Comparison of ENCODE assay signal across 24 mouse cellular contexts in the genomic region with DNA sequence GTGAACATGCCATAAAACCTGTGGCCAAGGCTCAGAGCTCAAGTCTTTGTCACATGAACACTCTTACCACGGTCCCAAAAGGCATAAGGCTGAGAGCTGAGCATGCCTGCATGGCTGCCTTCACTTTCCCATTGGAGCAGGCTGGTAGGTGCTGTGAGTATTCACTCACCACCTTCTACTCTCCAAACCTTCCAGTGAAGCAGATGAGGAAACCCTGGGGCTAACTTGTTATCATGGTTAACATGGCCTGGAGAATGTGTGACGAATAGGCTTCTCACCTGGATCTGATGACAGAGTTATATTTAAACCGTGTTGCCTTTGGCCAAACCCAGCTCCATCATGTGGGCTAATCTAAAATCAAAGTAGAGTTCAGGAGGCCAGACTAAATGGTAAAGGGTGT.
DNase-seq lines count a peak whose midpoint lies in the region; ATAC-seq lines count a peak whose summit lies in the region.
"Had no signal": no experiment of that assay in that cellular context is flagged by ENCODE, and none has a peak within 500 bp of the region (broad histone marks: within the 10 kb centered on the region; RNA-seq: fewer than 3 reads in every experiment).

No protein-coding gene starts in this region.

- peaks cover 6% of the 10 kb centered on the region; the same call in 1 of the 2 replicates for H3K4me1 ChIP-seq in heart, embryonic 10.5 days
- H3K4me1 ChIP-seq in heart, embryonic 13.5 days, result peaks cover 32% of the 10 kb centered on the region
- peaks cover 17% of the 10 kb centered on the region for H3K4me1 ChIP-seq in heart, embryonic 16.5 days (ENCODE audit: control insufficient read depth, insufficient read depth, low read length)
- H3K4me1 ChIP-seq: embryonic facial prominence, embryonic 10.5 days; hindbrain, embryonic 12.5 days had no signal

- WGBS in heart, embryonic 10.5 days, result 53% methylated on average over 3 of the region's 3 CpGs
- 44% methylated on average over 3 of the region's 3 CpGs for WGBS in heart, embryonic 13.5 days
- 46% methylated on average over 3 of the region's 3 CpGs for WGBS in heart, embryonic 16.5 days

- H3K4me3 ChIP-seq in heart, embryonic 10.5 days, result no peak overlapping the region
- no peak overlapping the region for H3K4me3 ChIP-seq in heart, embryonic 13.5 days
- no peak overlapping the region for H3K4me3 ChIP-seq in heart, embryonic 16.5 days (ENCODE audit: low read length)
- H3K4me3 ChIP-seq: embryonic facial prominence, embryonic 10.5 days; embryonic facial prominence, embryonic 13.5 days; erythroblast, embryonic 14.5 days; forebrain, embryonic 12.5 days; forebrain, embryonic 15.5 days; hindbrain, embryonic 12.5 days; hindbrain, embryonic 15.5 days had no signal

- H3K9me3 ChIP-seq in heart, embryonic 10.5 days, result no peaks in the 10 kb centered on the region
- H3K9me3 ChIP-seq in heart, embryonic 13.5 days, result no peaks in the 10 kb centered on the region
- no peaks in the 10 kb centered on the region for H3K9me3 ChIP-seq in heart, embryonic 16.5 days (replicated peaks; ENCODE audit: control insufficient read depth, low read length)
- H3K9me3 ChIP-seq: embryonic facial prominence, embryonic 10.5 days; embryonic facial prominence, embryonic 13.5 days; forebrain, embryonic 12.5 days; forebrain, embryonic 15.5 days; hindbrain, embryonic 12.5 days; hindbrain, embryonic 15.5 days had no signal

- no peak overlapping the region for H3K9ac ChIP-seq in heart, embryonic 13.5 days
- no peak overlapping the region for H3K9ac ChIP-seq in heart, embryonic 16.5 days (ENCODE audit: low read length)
- H3K9ac ChIP-seq: embryonic facial prominence, embryonic 13.5 days; forebrain, embryonic 12.5 days; forebrain, embryonic 15.5 days; hindbrain, embryonic 12.5 days; hindbrain, embryonic 15.5 days had no signal

- no peak for DNase-seq in heart, embryonic 10.5 days (ENCODE audit: low spot score)
- no peak for DNase-seq in heart, postnatal 14 days
- no peak for DNase-seq in heart, postnatal 4 days
- no peak for DNase-seq in cerebellum, postnatal 14 days
- DNase-seq: adrenal gland, adult 2 months; adrenal gland, postnatal 14 days; cerebellum, adult 11 months; cerebellum, adult 2 months; cerebellum, adult 9-11 months; cerebellum, postnatal 36 days; embryo, embryonic 11 days; gastrocnemius, postnatal 25 days; kidney, adult 2 months had no signal

- no peaks in the 10 kb centered on the region for H3K36me3 ChIP-seq in heart, embryonic 10.5 days
- no peaks in the 10 kb centered on the region for H3K36me3 ChIP-seq in heart, embryonic 13.5 days
- no peaks in the 10 kb centered on the region for H3K36me3 ChIP-seq in heart, embryonic 16.5 days (ENCODE audit: control insufficient read depth, insufficient read depth)
- H3K36me3 ChIP-seq: embryonic facial prominence, embryonic 10.5 days; embryonic facial prominence, embryonic 13.5 days; forebrain, embryonic 12.5 days; forebrain, embryonic 15.5 days; hindbrain, embryonic 12.5 days; hindbrain, embryonic 15.5 days had no signal

- intact Hi-C loops in heart, postnatal 14 days (cut with DNase I), result no loop called here

- no peak overlapping the region for H3K4me2 ChIP-seq in heart, embryonic 13.5 days
- no peak overlapping the region for H3K4me2 ChIP-seq in heart, embryonic 16.5 days (ENCODE audit: low read depth, low read length)
- H3K4me2 ChIP-seq: embryonic facial prominence, embryonic 13.5 days; forebrain, embryonic 12.5 days; forebrain, embryonic 15.5 days; hindbrain, embryonic 12.5 days; hindbrain, embryonic 15.5 days had no signal

- peak; percentile 24; the same call in 1 of the 2 replicates for ATAC-seq in heart, embryonic 13.5 days (ENCODE audit: extremely low read depth, insufficient number of reproducible peaks, low FRiP score, low TSS enrichment)
- ATAC-seq in heart, embryonic 16.5 days (replicated peaks; ENCODE audit: extremely low read depth, insufficient read depth, low FRiP score), result peak; percentile 49; the same call in 1 of the 2 replicates
- ATAC-seq: CD4-positive, CD25-positive, alpha-beta regulatory T cell, adult 4 months; forebrain, embryonic 15.5 days; intestine, postnatal 0 days had no signal

- H3K27me3 ChIP-seq in heart, embryonic 10.5 days (ENCODE audit: insufficient read depth, poor library complexity, severe bottlenecking), result 0 out of 2 replicates have a peak, but pooled peaks cover 3% of the 10 kb centered on the region
- H3K27me3 ChIP-seq in heart, embryonic 13.5 days (replicated peaks), result no peaks in the 10 kb centered on the region
- no peaks in the 10 kb centered on the region for H3K27me3 ChIP-seq in heart, embryonic 16.5 days (ENCODE audit: control insufficient read depth, insufficient read depth, low read length)
- H3K27me3 ChIP-seq: embryonic facial prominence, embryonic 13.5 days; hindbrain, embryonic 12.5 days had no signal

- H3K27ac ChIP-seq in heart, embryonic 10.5 days, result 0 out of 2 replicates have a peak overlapping the region, but pooled peaks have one; percentile 16
- peak overlapping the region; percentile 68 for H3K27ac ChIP-seq in heart, embryonic 13.5 days (replicated peaks)
- H3K27ac ChIP-seq in heart, embryonic 16.5 days (ENCODE audit: low read length), result no peak overlapping the region; the same call in 1 of the 2 replicates
- H3K27ac ChIP-seq: embryonic facial prominence, embryonic 10.5 days; embryonic facial prominence, embryonic 13.5 days; forebrain, embryonic 12.5 days; forebrain, embryonic 15.5 days; hindbrain, embryonic 12.5 days; hindbrain, embryonic 15.5 days had no signal
